Mouse (Mus musculus) lung, adult 10 weeks (tissue): ENCODE measurements around the gene Cdk12. TPM values are rescaled to one million over a fixed set of nuclear protein-coding genes. Genes with fewer than 3 reads are reported as not detected.

Experiments
- polyA plus RNA-seq: library from polyadenylated mRNA; stranded (reverse); fragments of 350-450 nt; fragmentation: Illumina TruSeq; extraction: RNeasy Lipid Tissue Mini Kit (QIAGEN cat#74804); gene quantifications from one replicate; pipeline ENCODE4 v1.2.3, GENCODE M21; 2014; ENCODE audit warnings: low read depth, low replicate concordance; ENCODE audit not compliant: insufficient read depth

The Cdk12 gene
- 5.9 TPM for polyA plus RNA-seq

GRCm38 (mm10) chr11:98202641-98203350, at the start of gene Cdk12:
Gene Cdk12 (plus strand): TSS chr11:98203059.

GRCm38 (mm10) chr11:98192901-98193805, 9.7 kb upstream of the Cdk12 start, which contains the start of gene Med1:
Gene Med1 (minus strand): TSS chr11:98193293.

Other genes starting within 250 kb of the Cdk12 start
- 5.2 TPM for gene Plxdc1, start 216.6 kb upstream of the Cdk12 start, polyA plus RNA-seq
- 7.8 TPM for gene Arl5c, start 206.9 kb upstream of the Cdk12 start, polyA plus RNA-seq
- 4.4 TPM for gene Cacnb1, start 180.0 kb upstream of the Cdk12 start, polyA plus RNA-seq
- 2,146 TPM for gene Rpl19, start 176.3 kb upstream of the Cdk12 start, polyA plus RNA-seq
- 0.93 TPM for gene Stac2, start 149.6 kb upstream of the Cdk12 start, polyA plus RNA-seq
- 6.6 TPM for gene Fbxl20, start 52.7 kb upstream of the Cdk12 start, polyA plus RNA-seq
- gene Med1, start 9.8 kb upstream of the Cdk12 start, polyA plus RNA-seq, result 8.9 TPM
- not detected for gene Neurod2, start 126.6 kb downstream of the Cdk12 start, polyA plus RNA-seq
- 21.2 TPM for gene Ppp1r1b, start 145.3 kb downstream of the Cdk12 start, polyA plus RNA-seq
- gene Stard3, start 155.3 kb downstream of the Cdk12 start, polyA plus RNA-seq, result 34.9 TPM
- 57.0 TPM for gene Tcap, start 180.8 kb downstream of the Cdk12 start, polyA plus RNA-seq
- 1.6 TPM for gene Pnmt, start 183.4 kb downstream of the Cdk12 start, polyA plus RNA-seq
- gene Pgap3, start 197.4 kb downstream of the Cdk12 start, polyA plus RNA-seq, result 6.1 TPM
- gene Erbb2, start 209.4 kb downstream of the Cdk12 start, polyA plus RNA-seq, result 9.0 TPM
- 123 TPM for gene Mien1, start 235.9 kb downstream of the Cdk12 start, polyA plus RNA-seq
- 15.9 TPM for gene Grb7, start 243.3 kb downstream of the Cdk12 start, polyA plus RNA-seq